Mouse (Mus musculus): Measurements from ENCODE around the gene Gm47955.
"Not testable (repeated sequence)": the region's sequence is repeated elsewhere in the genome, so short reads cannot be mapped to it uniquely, and the experiment has no call there.

Gm47955 gene

GRCm38 (mm10) chr1:82993947-82994346, 33.9 kb downstream of the Gm47955 start:
- DNase-seq (ENCODE audit: low spot score): no peak

- not testable (repeated sequence) for DNase-seq (ENCODE audit: low spot score)
Observed at GRCm38 (mm10) chr1:83000306-83000705, 40.2 kb downstream of the Gm47955 start, which contains the start of gene Gm47959. Gene Gm47959, plus strand, starts transcription at chr1:83000548.

GRCm38 (mm10) chr1:83006218-83007179, 46.4 kb downstream of the Gm47955 start:
- no peak for DNase-seq (ENCODE audit: low spot score)

GRCm38 (mm10) chr1:83007471-83007870, 47.4 kb downstream of the Gm47955 start:
- DNase-seq (ENCODE audit: low spot score): no peak

Data from urinary bladder, postnatal 10 days (tissue).